Mouse (Mus musculus) lung, postnatal 0 days (tissue): ENCODE measurements at regions not wholly inside any gene's neighbourhood (a gene's known extent, or its start where the extent isn't known, plus 50 kb on each side); places are given as distances from the start of the nearest gene placed in this dataset.

ENCODE experiments used
- CTCF ChIP-seq: IDR thresholded peaks from 2 replicates; pipeline ENCODE4 v1.5.1; 2016; ENCODE audit warnings: antibody characterized with exemption, mild to moderate bottlenecking
- EP300 ChIP-seq: IDR thresholded peaks from 2 replicates; pipeline ENCODE4 v1.6.1; 2016; ENCODE audit warnings: antibody characterized with exemption, mild to moderate bottlenecking, control low read depth

- TF ChIP-seq CTCF (no peak), EP300 (no peak)
Observed at GRCm38 (mm10) chr7:145092392-145093176, 115.3 kb downstream of the 1810010D01Rik start.
